Mouse (Mus musculus) midbrain, embryonic 13.5 days (tissue): ENCODE measurements around the gene Hcfc2. TPM values are rescaled to one million over a fixed set of nuclear protein-coding genes. Genes with fewer than 3 reads are reported as not detected.

ENCODE experiments used
- ATAC-seq: fragments of 200-750 bp; cut with Nextera tagmentation; 2 replicates; pipeline ENCODE4 v1.8.0; 2017; ENCODE audit warnings: mild to moderate bottlenecking, moderate TSS enrichment, moderate library complexity
- H3K27ac ChIP-seq: fragments of 300-500 bp; sonication (generic); 2 replicates; pipeline ENCODE4 v1.5.1; 2015; ENCODE audit warnings: inconsistent platforms, mild to moderate bottlenecking, moderate library complexity
- H3K27me3 ChIP-seq: fragments of 300-500 bp; sonication (generic); 2 replicates; pipeline ENCODE4 v1.6.1; 2015; ENCODE audit warnings: mild to moderate bottlenecking, inconsistent platforms
- H3K36me3 ChIP-seq: fragments of 300-500 bp; sonication (generic); 2 replicates; pipeline ENCODE4 v1.6.1; 2015; ENCODE audit warnings: mild to moderate bottlenecking, inconsistent platforms
- H3K4me1 ChIP-seq: fragments of 300-500 bp; sonication (generic); replicated peaks from 2 replicates; pipeline ENCODE4 v1.6.1; 2015; ENCODE audit warnings: inconsistent platforms
- H3K4me2 ChIP-seq: fragments of 300-500 bp; sonication (generic); replicated peaks from 2 replicates; pipeline ENCODE4 v1.6.1; 2015; ENCODE audit warnings: moderate library complexity, mild to moderate bottlenecking, inconsistent platforms
- H3K4me3 ChIP-seq: fragments of 300-500 bp; sonication (generic); replicated peaks from 2 replicates; pipeline ENCODE4 v1.5.1; 2015; ENCODE audit warnings: mild to moderate bottlenecking, inconsistent platforms
- H3K9ac ChIP-seq: fragments of 300-500 bp; sonication (generic); replicated peaks from 2 replicates; pipeline ENCODE4 v1.6.1; 2015; ENCODE audit warnings: mild to moderate bottlenecking, inconsistent platforms
- H3K9me3 ChIP-seq: fragments of 300-500 bp; sonication (generic); 2 replicates; pipeline ENCODE4 v1.6.1; 2016; ENCODE audit warnings: mild to moderate bottlenecking, inconsistent platforms
- WGBS: fragments of 180-500 bp; shearing (Covaris S2); methylation state at CpG from one replicate; pipeline ENCODE4 v1.1.7; 2015; 5-methylcytosine and 5-hydroxymethylcytosine counted together
- polyA plus RNA-seq: library from polyadenylated mRNA; unstranded; fragments of >200 nt; fragmentation: Nextera tagmentation; extraction: Ambion mirVana; gene quantifications from 2 replicates; pipeline ENCODE4 v1.2.1, GENCODE M21; 2015

The Hcfc2 gene
- polyA plus RNA-seq, 1 experiment from 2014 or later: 45.9 TPM

- Histone ChIP-seq H3K27ac (no peak overlapping the region), H3K9ac (peak overlapping the region; percentile 51), H3K27me3 (no peaks in the 10 kb centered on the region), H3K9me3 (no peaks in the 10 kb centered on the region), H3K4me2 (peak overlapping the region; percentile 41), H3K4me3 (peak overlapping the region; percentile 8; the same call in 1 of the 2 replicates), H3K4me1 (peaks cover 55% of the 10 kb centered on the region), H3K36me3 (peaks cover 45% of the 10 kb centered on the region)
- no peak for ATAC-seq
- WGBS: 81% methylated on average over 9 of the region's 9 CpGs
Measured at GRCm38 (mm10) chr10:82761037-82761811, 65.3 kb downstream of the Hcfc2 start.

- H3K27me3 ChIP-seq: no peaks in the 10 kb centered on the region
- peak overlapping the region; percentile 61 for H3K4me2 ChIP-seq
- H3K9ac ChIP-seq: peak overlapping the region; percentile 99
- no peaks in the 10 kb centered on the region for H3K9me3 ChIP-seq
- under 1% methylated on average over 48 of the region's 48 CpGs for WGBS
- peak overlapping the region; percentile 88 for H3K4me3 ChIP-seq
- peak overlapping the region; percentile 100 for H3K27ac ChIP-seq
- peak; percentile 51 for ATAC-seq
- peaks cover 27% of the 10 kb centered on the region for H3K36me3 ChIP-seq
- H3K4me1 ChIP-seq: peaks cover 45% of the 10 kb centered on the region
Measured at GRCm38 (mm10) chr10:82762756-82763681, 67.1 kb downstream of the Hcfc2 start.

- peaks cover 17% of the 10 kb centered on the region for H3K36me3 ChIP-seq
- H3K27me3 ChIP-seq: no peaks in the 10 kb centered on the region
- H3K4me1 ChIP-seq: peaks cover 34% of the 10 kb centered on the region
- H3K4me2 ChIP-seq: peak within 1 kb of the TSS; percentile 61
- WGBS: under 1% methylated on average over 57 of the region's 68 CpGs
- H3K9me3 ChIP-seq: no peaks in the 10 kb centered on the region
- H3K4me3 ChIP-seq: peak within 1 kb of the TSS; percentile 88
- H3K27ac ChIP-seq: peak within 1 kb of the TSS; percentile 100
- ATAC-seq: peak; percentile 98
- H3K9ac ChIP-seq: peak within 1 kb of the TSS; percentile 99
Measured at GRCm38 (mm10) chr10:82763840-82764631, 68.1 kb downstream of the Hcfc2 start, which contains the start of gene Nfyb. TSS of gene Nfyb (minus strand) at chr10:82764144.

DNA sequence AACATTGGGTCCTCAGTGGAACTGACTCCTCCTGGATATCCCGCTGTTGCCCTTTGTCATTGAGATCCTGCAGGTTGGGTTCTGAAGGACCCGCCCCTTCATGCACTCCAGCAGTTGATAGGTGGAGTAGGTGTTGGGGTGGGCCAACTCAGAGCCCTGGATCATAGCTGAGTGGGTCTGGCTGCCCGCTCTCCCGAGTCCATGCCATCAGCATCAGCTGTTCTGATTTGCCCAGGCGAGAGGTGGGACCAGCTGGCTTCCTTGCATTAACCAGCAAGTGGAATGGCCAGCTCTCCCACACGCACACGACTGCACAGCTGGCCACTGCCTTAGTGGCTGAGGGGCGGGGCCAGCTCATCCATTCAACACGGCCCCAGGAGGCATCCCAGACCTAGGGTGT lies 72.9 kb downstream of the Hcfc2 start:
- Histone ChIP-seq H3K9me3 (no peaks in the 10 kb centered on the region; the same call in 1 of the 2 replicates), H3K4me1 (no peaks in the 10 kb centered on the region), H3K27ac (no peak overlapping the region), H3K4me3 (no peak overlapping the region), H3K27me3 (no peaks in the 10 kb centered on the region), H3K9ac (no peak overlapping the region), H3K36me3 (no peaks in the 10 kb centered on the region), H3K4me2 (no peak overlapping the region)
- no peak for ATAC-seq
- WGBS: 32% methylated on average over 9 of the region's 9 CpGs

DNA sequence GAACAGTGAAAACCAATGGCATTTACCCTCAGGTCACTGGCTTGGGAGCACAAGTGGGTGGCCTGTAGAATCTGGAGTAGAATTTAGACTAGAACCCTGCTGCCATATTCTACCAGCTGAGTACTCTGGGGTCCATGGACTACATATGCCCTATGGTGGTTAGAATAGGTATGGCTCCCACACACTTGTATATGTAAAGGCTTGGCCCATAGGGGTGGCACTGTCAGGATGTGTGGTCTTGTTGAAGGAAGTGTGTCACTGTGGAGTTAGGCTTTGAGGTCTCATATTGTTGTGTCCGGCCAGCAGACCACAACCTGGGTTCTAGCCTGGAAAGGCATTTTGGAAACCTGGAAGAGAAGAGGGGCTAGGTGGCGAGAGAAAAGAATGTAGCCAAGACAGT lies 74.8 kb downstream of the Hcfc2 start:
- no peaks in the 10 kb centered on the region; the same call in 1 of the 2 replicates for H3K9me3 ChIP-seq
- no peaks in the 10 kb centered on the region for H3K4me1 ChIP-seq
- H3K27ac ChIP-seq: no peak overlapping the region
- ATAC-seq: no peak
- no peak overlapping the region for H3K9ac ChIP-seq
- H3K4me3 ChIP-seq: no peak overlapping the region
- WGBS: 92% methylated on average over 2 of the region's 2 CpGs
- H3K36me3 ChIP-seq: no peaks in the 10 kb centered on the region
- H3K27me3 ChIP-seq: no peaks in the 10 kb centered on the region
- H3K4me2 ChIP-seq: no peak overlapping the region

DNA sequence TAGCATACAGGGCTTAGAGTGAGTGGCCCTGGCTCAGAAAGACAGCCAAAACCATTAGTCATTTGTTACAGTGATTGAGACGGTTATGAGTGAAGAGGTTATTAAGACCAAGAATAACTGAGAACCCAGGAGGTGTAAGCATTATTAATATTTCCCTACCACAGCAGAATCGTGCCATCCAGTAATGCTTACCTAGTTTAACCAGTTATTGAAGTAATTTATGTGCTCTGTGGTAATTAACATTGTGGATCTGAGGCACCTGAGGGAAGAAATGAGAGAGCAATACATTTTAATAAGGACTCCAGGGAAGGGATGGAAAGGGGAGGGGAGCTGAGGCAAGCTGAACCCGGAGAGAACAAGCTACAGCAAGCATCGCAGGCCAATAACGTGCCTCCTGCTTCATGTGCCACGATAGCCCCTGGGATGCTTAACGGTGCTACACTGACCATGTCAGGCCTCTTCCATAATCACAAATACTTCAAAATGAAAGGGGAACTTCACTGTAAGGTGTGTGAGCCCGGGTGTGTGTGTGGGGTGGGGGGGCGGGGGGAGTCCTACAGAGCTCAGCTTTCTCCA lies 75.7 kb downstream of the Hcfc2 start:
- Histone ChIP-seq H3K27me3 (no peaks in the 10 kb centered on the region), H3K27ac (no peak overlapping the region), H3K4me2 (no peak overlapping the region), H3K4me1 (no peaks in the 10 kb centered on the region), H3K36me3 (no peaks in the 10 kb centered on the region), H3K9ac (no peak overlapping the region), H3K4me3 (no peak overlapping the region), H3K9me3 (no peaks in the 10 kb centered on the region; the same call in 1 of the 2 replicates)
- WGBS: 75% methylated on average over 9 of the region's 9 CpGs
- peak; percentile 43; the same call in 1 of the 2 replicates for ATAC-seq

- no peaks in the 10 kb centered on the region for H3K27me3 ChIP-seq
- WGBS: 97% methylated on average over 5 of the region's 5 CpGs
- ATAC-seq: no peak
- no peak overlapping the region for H3K4me2 ChIP-seq
- H3K27ac ChIP-seq: no peak overlapping the region
- no peaks in the 10 kb centered on the region; the same call in 1 of the 2 replicates for H3K4me1 ChIP-seq
- H3K9ac ChIP-seq: no peak overlapping the region
- no peak overlapping the region for H3K4me3 ChIP-seq
- no peaks in the 10 kb centered on the region for H3K36me3 ChIP-seq
- H3K9me3 ChIP-seq: no peaks in the 10 kb centered on the region; the same call in 1 of the 2 replicates
Measured at GRCm38 (mm10) chr10:82774841-82775240, 78.9 kb downstream of the Hcfc2 start.

- H3K36me3 ChIP-seq: no peaks in the 10 kb centered on the region
- H3K4me2 ChIP-seq: no peak overlapping the region
- no peak overlapping the region for H3K9ac ChIP-seq
- WGBS: 62% methylated on average over 2 of the region's 2 CpGs
- no peak for ATAC-seq
- no peak overlapping the region for H3K4me3 ChIP-seq
- H3K4me1 ChIP-seq: no peaks in the 10 kb centered on the region; the same call in 1 of the 2 replicates
- H3K27ac ChIP-seq: no peak overlapping the region
- no peaks in the 10 kb centered on the region; the same call in 1 of the 2 replicates for H3K9me3 ChIP-seq
- H3K27me3 ChIP-seq: no peaks in the 10 kb centered on the region
Measured at GRCm38 (mm10) chr10:82777075-82777474, 81.1 kb downstream of the Hcfc2 start.

GRCm38 (mm10) chr10:82777886-82778285 lies 81.9 kb downstream of the Hcfc2 start:
- no peaks in the 10 kb centered on the region for H3K36me3 ChIP-seq
- WGBS: 32% methylated on average over 13 of the region's 13 CpGs
- H3K4me1 ChIP-seq: no peaks in the 10 kb centered on the region; the same call in 1 of the 2 replicates
- no peak overlapping the region for H3K4me2 ChIP-seq
- no peaks in the 10 kb centered on the region; the same call in 1 of the 2 replicates for H3K9me3 ChIP-seq
- no peaks in the 10 kb centered on the region for H3K27me3 ChIP-seq
- no peak overlapping the region for H3K27ac ChIP-seq
- no peak for ATAC-seq
- 0 out of 2 replicates have a peak overlapping the region, but pooled peaks have one; percentile 28 for H3K9ac ChIP-seq
- no peak overlapping the region for H3K4me3 ChIP-seq

DNA sequence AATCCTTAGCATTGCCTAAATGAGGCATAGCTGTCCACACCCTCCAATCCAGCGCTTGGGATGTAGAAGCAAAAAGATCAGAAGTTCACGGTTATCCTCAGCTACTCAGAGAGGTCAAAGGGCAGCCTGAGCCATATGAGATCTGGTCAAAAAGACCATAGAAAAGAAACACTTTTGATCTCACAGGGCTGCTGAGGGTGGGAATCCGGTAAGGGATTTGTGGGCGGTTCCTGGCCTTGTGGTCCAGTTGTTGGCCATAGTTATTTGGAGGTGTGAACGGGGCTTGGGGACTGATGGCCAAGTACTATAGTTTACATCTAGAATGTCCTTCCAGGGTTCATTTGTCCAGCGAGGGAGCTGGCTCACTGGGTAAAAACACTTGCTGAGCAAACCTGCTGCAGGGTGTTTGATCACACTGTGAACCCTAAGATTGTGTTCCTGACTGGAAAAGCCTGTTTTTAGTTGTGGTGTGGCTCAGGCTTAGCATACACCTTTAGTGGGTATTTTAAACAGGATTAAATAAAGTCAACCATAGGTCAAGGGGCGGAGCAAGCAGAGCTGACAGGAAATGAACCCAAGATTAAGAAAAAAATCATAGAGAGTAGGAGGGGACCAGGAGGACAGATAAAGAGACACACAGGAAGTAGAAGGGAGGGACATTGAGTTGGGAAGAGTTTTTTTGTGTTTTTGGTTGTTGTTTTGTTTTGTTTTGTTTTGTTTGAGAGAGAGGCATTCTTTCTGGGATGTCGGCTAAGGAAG lies 83.0 kb downstream of the Hcfc2 start:
- H3K27me3 ChIP-seq: no peaks in the 10 kb centered on the region
- no peaks in the 10 kb centered on the region for H3K9me3 ChIP-seq
- no peak overlapping the region for H3K4me3 ChIP-seq
- H3K4me1 ChIP-seq: no peaks in the 10 kb centered on the region; the same call in 1 of the 2 replicates
- no peak overlapping the region for H3K9ac ChIP-seq
- 75% methylated on average over 8 of the region's 8 CpGs for WGBS
- no peaks in the 10 kb centered on the region for H3K36me3 ChIP-seq
- H3K27ac ChIP-seq: no peak overlapping the region
- no peak overlapping the region for H3K4me2 ChIP-seq
- ATAC-seq: no peak
